Mouse (Mus musculus): ENCODE measurements around the gene Trabd. TPM values are rescaled to one million over a fixed set of nuclear protein-coding genes. Genes with fewer than 3 reads are reported as not detected.

Gene Trabd
- 32.5 and 33.0 TPM in 2 replicates for polyA plus RNA-seq (2015; fragmentation: Nextera tagmentation; extraction: Ambion mirVana)

DNA sequence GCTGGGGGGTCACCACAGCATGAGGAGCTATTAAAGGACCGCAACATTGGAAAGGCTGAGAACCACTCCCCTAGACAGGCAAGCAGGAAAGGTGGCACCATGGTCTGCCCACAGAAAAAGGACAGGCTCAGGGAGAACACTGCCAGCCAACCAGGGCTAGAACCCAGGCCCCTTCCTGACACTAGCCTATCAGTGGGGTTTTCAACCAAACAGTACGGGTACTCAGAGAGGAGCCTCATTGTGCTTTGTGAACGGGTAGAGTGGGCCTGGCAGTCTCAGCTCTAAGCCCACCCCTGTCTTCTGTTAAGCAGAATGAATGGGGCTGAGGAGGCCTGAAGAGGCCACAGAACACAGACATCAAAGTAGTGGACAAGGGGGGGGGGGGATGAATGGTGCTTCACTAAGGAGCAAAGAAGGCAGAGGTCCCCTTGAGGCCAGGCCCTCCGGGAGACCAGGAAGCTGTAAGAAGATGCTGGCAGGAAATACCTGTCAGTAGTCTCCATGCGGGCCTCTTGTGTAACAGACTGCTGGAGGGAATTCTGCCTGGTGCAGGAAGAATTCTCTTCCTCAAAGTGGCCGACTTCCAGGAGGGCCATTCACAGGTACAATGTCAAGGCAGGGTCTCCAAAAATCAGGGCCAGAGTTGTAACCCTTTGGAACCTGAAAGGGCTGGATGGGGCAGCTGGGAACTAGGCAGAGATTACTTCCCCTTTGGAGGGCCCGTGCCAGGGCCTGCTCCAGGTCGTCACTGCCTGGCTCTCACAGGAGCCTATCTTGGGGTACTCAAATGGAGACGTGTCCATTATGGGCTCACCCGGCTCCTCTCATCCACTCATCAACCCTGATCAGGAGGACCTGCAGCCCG, at the start of gene Trabd:
TSS of gene Trabd (plus strand) at position 512 of the 865 bp plus-strand sequence.
- WGBS, result 19% methylated on average over 11 of the region's 11 CpGs
- ATAC-seq, result no peak
- H3K27me3 ChIP-seq (replicated peaks; ENCODE audit: control insufficient read depth, insufficient read depth, low read length), result no peaks in the 10 kb centered on the region

DNA sequence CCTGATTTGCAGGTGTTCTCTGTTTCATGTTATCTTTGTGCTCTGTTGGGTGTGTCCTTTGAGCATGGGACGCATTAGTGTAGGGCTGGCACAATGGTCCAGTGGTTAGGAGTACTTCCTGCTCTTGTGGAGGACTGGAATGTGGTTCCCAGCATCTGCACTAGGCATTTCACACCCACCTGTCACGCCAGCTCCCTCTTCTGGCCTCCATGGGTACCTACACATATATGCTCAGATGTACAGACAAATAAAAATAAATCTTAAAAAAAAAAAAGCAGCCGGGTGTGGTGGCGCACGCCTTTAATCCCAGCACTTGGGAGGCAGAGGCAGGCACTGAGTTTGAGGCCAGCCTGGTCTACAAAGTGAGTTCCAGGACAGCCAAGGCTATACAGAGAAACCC, 30.5 kb upstream of the Trabd start:
- WGBS, result 71% methylated on average over 5 of the region's 5 CpGs
- Histone ChIP-seq H3K27ac (ENCODE audit: low read depth, low read length) (no peak overlapping the region), H3K9ac (ENCODE audit: low read depth, low read length) (no peak overlapping the region), H3K4me3 (ENCODE audit: low read depth, low read length) (no peak overlapping the region), H3K4me2 (replicated peaks; ENCODE audit: low read depth) (no peak overlapping the region), H3K9me3 (ENCODE audit: control insufficient read depth) (0 out of 2 replicates have a peak, but pooled peaks cover 7% of the 10 kb centered on the region), H3K36me3 (ENCODE audit: control insufficient read depth, insufficient read depth) (no peaks in the 10 kb centered on the region), H3K4me1 (replicated peaks; ENCODE audit: control insufficient read depth, insufficient read depth, low read length) (no peaks in the 10 kb centered on the region), H3K27me3 (replicated peaks; ENCODE audit: control insufficient read depth, insufficient read depth, low read length) (no peaks in the 10 kb centered on the region)
- ATAC-seq, result no peak
- TF ChIP-seq CTCF (IDR thresholded peaks at IDR 0.05; ENCODE audit: low read depth), result peak; percentile 25; the same call in 1 of the 2 replicates

More for the DNA sequence above, at the start of gene Trabd:
- Histone ChIP-seq H3K9ac (ENCODE audit: low read depth, low read length) (peak within 1 kb of the TSS; percentile 89), H3K36me3 (ENCODE audit: control insufficient read depth, insufficient read depth) (peaks cover 2% of the 10 kb centered on the region; the same call in 1 of the 2 replicates), H3K4me1 (replicated peaks; ENCODE audit: control insufficient read depth, insufficient read depth, low read length) (peaks cover 7% of the 10 kb centered on the region; the same call in 1 of the 2 replicates), H3K4me2 (replicated peaks; ENCODE audit: low read depth) (peak within 1 kb of the TSS; percentile 87), H3K27ac (ENCODE audit: low read depth, low read length) (peak within 1 kb of the TSS; percentile 90), H3K9me3 (ENCODE audit: control insufficient read depth) (no peaks in the 10 kb centered on the region), H3K4me3 (ENCODE audit: low read depth, low read length) (peak within 1 kb of the TSS; percentile 83)
- no peak for TF ChIP-seq CTCF (IDR thresholded peaks at IDR 0.05; ENCODE audit: low read depth)

DNA sequence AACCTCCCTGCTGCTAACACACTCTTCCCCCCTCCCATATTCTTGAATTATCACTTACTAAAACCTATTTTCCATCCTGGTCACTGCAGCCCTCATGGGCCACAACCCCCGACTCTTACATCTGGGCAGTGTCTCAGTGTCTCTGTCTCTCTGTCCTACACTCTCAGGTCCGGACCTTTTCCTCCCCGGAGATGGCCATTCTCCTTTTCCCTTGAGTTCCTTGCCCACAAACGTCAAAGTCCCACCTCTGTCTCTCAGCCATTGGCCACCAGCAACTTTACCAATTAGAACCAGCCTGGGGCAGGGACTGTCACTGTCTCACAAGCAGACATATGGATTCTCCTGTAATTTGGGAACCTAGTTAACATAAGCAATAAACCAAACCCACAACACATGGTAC, 28.6 kb upstream of the Trabd start:
- 75% methylated on average over 4 of the region's 4 CpGs for WGBS

DNA sequence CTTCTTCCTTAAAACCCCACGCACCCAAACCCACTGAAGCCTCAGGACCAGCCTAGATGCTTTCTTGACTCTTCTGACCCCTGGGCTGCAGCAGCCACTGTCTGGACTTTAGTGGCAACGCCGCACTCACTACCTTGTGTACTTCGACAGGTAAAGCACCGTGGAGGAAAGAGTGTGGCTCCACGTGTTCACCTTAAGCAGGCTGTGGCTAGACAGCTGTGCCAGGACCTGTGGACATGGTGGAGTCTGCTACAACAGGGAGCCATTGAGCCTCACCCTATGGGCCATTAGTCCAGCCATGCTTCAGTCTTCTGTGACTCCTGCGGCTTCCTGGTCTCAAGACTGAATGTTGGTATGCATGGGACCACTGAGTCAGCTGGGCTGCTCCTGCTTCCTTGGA, 20.3 kb upstream of the Trabd start:
- H3K9ac ChIP-seq (ENCODE audit: low read depth, low read length), result no peak overlapping the region
- no peak overlapping the region for H3K4me3 ChIP-seq (ENCODE audit: low read depth, low read length)
- ATAC-seq, result no peak
- no peaks in the 10 kb centered on the region for H3K36me3 ChIP-seq (ENCODE audit: control insufficient read depth, insufficient read depth)
- no peaks in the 10 kb centered on the region for H3K9me3 ChIP-seq (ENCODE audit: control insufficient read depth)
- no peak overlapping the region for H3K27ac ChIP-seq (ENCODE audit: low read depth, low read length)
- no peak overlapping the region for H3K4me2 ChIP-seq (replicated peaks; ENCODE audit: low read depth)
- H3K4me1 ChIP-seq (replicated peaks; ENCODE audit: control insufficient read depth, insufficient read depth, low read length), result no peaks in the 10 kb centered on the region
- 89% methylated on average over 7 of the region's 7 CpGs for WGBS
- no peak for TF ChIP-seq CTCF (IDR thresholded peaks at IDR 0.05; ENCODE audit: low read depth)
- peaks cover 25% of the 10 kb centered on the region for H3K27me3 ChIP-seq (replicated peaks; ENCODE audit: control insufficient read depth, insufficient read depth, low read length)

More for the DNA sequence above, 28.6 kb upstream of the Trabd start:
- no peak overlapping the region for H3K27ac ChIP-seq (ENCODE audit: low read depth, low read length)
- H3K4me1 ChIP-seq (replicated peaks; ENCODE audit: control insufficient read depth, insufficient read depth, low read length), result no peaks in the 10 kb centered on the region
- no peak overlapping the region for H3K9ac ChIP-seq (ENCODE audit: low read depth, low read length)
- H3K4me3 ChIP-seq (ENCODE audit: low read depth, low read length), result no peak overlapping the region
- no peak for ATAC-seq
- TF ChIP-seq CTCF (IDR thresholded peaks at IDR 0.05; ENCODE audit: low read depth), result no peak
- H3K9me3 ChIP-seq (ENCODE audit: control insufficient read depth), result 0 out of 2 replicates have a peak, but pooled peaks cover 7% of the 10 kb centered on the region
- H3K4me2 ChIP-seq (replicated peaks; ENCODE audit: low read depth), result no peak overlapping the region
- H3K36me3 ChIP-seq (ENCODE audit: control insufficient read depth, insufficient read depth), result no peaks in the 10 kb centered on the region
- no peaks in the 10 kb centered on the region for H3K27me3 ChIP-seq (replicated peaks; ENCODE audit: control insufficient read depth, insufficient read depth, low read length)

DNA sequence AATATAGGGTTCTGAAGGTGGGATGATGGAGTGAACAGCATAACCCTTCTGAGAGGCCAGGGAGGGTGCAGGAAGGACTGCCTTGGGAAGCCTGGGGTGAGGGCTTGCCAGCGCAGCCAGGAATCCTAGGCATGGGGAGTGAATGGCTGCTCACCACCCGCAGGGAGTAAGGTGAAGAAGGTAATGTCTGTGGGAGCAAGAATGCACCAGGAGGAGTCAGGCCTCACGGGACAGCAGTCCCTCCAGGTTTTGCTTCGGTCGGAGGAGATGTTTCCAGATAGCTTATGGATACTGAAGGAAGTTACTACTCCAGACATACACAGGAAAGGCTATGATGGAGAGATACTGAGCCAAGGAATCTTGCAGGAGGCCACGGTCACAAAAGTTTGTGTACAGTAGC, 16.2 kb upstream of the Trabd start:
- Histone ChIP-seq H3K9me3 (ENCODE audit: control insufficient read depth) (no peaks in the 10 kb centered on the region), H3K36me3 (ENCODE audit: control insufficient read depth, insufficient read depth) (no peaks in the 10 kb centered on the region), H3K4me3 (ENCODE audit: low read depth, low read length) (no peak overlapping the region), H3K4me2 (replicated peaks; ENCODE audit: low read depth) (no peak overlapping the region), H3K27ac (ENCODE audit: low read depth, low read length) (no peak overlapping the region), H3K27me3 (replicated peaks; ENCODE audit: control insufficient read depth, insufficient read depth, low read length) (peaks cover 41% of the 10 kb centered on the region), H3K9ac (ENCODE audit: low read depth, low read length) (no peak overlapping the region), H3K4me1 (replicated peaks; ENCODE audit: control insufficient read depth, insufficient read depth, low read length) (no peaks in the 10 kb centered on the region)
- ATAC-seq, result no peak
- 26% methylated on average over 6 of the region's 6 CpGs for WGBS
- no peak for TF ChIP-seq CTCF (IDR thresholded peaks at IDR 0.05; ENCODE audit: low read depth)

DNA sequence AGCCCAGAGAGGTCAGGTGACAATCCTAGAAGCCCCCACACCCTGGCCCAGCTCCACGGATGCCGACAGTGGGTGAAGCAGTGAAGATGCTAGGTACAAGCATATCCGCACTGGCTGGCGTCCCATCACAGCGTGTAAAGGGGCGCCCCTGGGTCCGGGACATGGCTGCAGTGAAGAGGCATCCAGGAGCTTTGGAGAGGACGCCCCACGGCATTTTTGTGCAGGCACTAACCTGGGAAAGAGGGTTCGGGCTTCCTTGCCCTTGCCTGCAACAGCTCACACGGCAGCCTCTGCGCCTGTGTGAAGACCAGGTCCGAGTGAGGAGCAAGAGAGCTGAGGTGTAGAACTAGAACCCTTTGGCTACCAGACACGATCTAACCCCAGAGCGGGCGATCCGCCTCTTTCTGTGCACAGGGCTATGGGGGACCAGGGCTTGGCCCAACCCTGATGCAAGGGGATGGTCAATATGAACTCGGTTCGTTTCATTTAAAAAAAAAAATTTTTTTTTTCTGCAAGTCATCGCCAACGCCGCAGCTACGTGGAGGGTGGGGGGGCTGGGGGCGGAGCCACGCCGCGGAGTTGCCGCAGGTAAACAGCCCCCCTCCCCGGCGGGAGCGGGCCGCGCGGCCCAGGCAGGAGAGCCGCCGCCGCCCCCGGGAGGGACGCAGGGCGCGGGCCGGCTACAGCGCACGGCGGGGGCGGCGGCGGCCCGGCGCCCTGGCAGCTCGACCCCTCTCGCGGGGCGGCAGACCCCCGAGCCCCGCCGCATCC, 15.6 kb upstream of the Trabd start, which contains the start of gene Panx2:
TSS of gene Panx2 (plus strand) at position 574 of the 771 bp plus-strand sequence.
- H3K9me3 ChIP-seq (ENCODE audit: control insufficient read depth), result no peaks in the 10 kb centered on the region
- no peak within 1 kb of the TSS for H3K27ac ChIP-seq (ENCODE audit: low read depth, low read length)
- H3K4me2 ChIP-seq (replicated peaks; ENCODE audit: low read depth), result peak within 1 kb of the TSS; percentile 94
- H3K36me3 ChIP-seq (ENCODE audit: control insufficient read depth, insufficient read depth), result no peaks in the 10 kb centered on the region
- no peak for TF ChIP-seq CTCF (IDR thresholded peaks at IDR 0.05; ENCODE audit: low read depth)
- under 1% methylated on average over 41 of the region's 57 CpGs for WGBS
- peak within 1 kb of the TSS; percentile 54 for H3K4me3 ChIP-seq (ENCODE audit: low read depth, low read length)
- no peaks in the 10 kb centered on the region for H3K4me1 ChIP-seq (replicated peaks; ENCODE audit: control insufficient read depth, insufficient read depth, low read length)
- H3K9ac ChIP-seq (ENCODE audit: low read depth, low read length), result peak within 1 kb of the TSS; percentile 34
- ATAC-seq, result no peak
- H3K27me3 ChIP-seq (replicated peaks; ENCODE audit: control insufficient read depth, insufficient read depth, low read length), result peaks cover 41% of the 10 kb centered on the region
